Mouse (Mus musculus) cortical plate, adult 2 months (tissue): Measurements from ENCODE around the gene Htr1f. TPM values are rescaled to one million over a fixed set of nuclear protein-coding genes. Genes with fewer than 3 reads are reported as not detected.
A peak's percentile ranks its signal among the peaks of the same experiment; 100 is the strongest.
"Not testable (repeated sequence)": the region's sequence is repeated elsewhere in the genome, so short reads cannot be mapped to it uniquely, and the experiment has no call there.

Experiments used
- H3K27ac ChIP-seq: fragments of 200-500 bp; 2 replicates; pipeline ENCODE4 v1.5.1; 2012; ENCODE audit warnings: low read length, control low read depth, inconsistent platforms; ENCODE audit not compliant: insufficient read depth
- H3K4me1 ChIP-seq: fragments of 200-500 bp; 2 replicates; pipeline ENCODE4 v1.6.1; 2011; ENCODE audit warnings: low read length; ENCODE audit not compliant: control insufficient read depth, insufficient read depth
- H3K4me3 ChIP-seq: fragments of 200-500 bp; 2 replicates; pipeline ENCODE4 v1.5.1; 2011; ENCODE audit warnings: mild to moderate bottlenecking, low read length, control low read depth; ENCODE audit not compliant: insufficient read depth
- CTCF ChIP-seq: fragments of 200-500 bp; IDR thresholded peaks from 2 replicates; pipeline ENCODE4 v1.5.1; 2011; ENCODE audit warnings: mild to moderate bottlenecking, control low read depth, low read length; ENCODE audit not compliant: insufficient read depth; ENCODE audit errors: extremely low read depth
- POLR2A ChIP-seq: fragments of 200-500 bp; IDR thresholded peaks from 2 replicates; pipeline ENCODE4 v1.6.1; 2011; ENCODE audit warnings: mild to moderate bottlenecking, low read length, control low read depth; ENCODE audit not compliant: insufficient read depth; ENCODE audit errors: extremely low read depth
- polyA plus RNA-seq: library from polyadenylated mRNA; depleted of rRNA; stranded (reverse); fragments of >200 nt; gene quantifications from 2 replicates; pipeline ENCODE4 v1.2.3, GENCODE M21; 2012; rRNA removed

Htr1f gene
- polyA plus RNA-seq: 1.6 and 2.0 TPM in 2 replicates

- peak within 1 kb of the TSS; percentile 70 for H3K4me3 ChIP-seq
- H3K27ac ChIP-seq: peak within 1 kb of the TSS; percentile 59
- no peaks in the 10 kb centered on the region; the same call in 1 of the 2 replicates for H3K4me1 ChIP-seq
- TF ChIP-seq CTCF (no peak), POLR2A (no peak)
Observed at GRCm38 (mm10) chr16:65105184-65105931, at the start of gene Htr1f. Gene Htr1f (minus strand): TSS chr16:65105854.

- Histone ChIP-seq H3K27ac (no peak overlapping the region), H3K4me3 (no peak overlapping the region), H3K4me1 (no peaks in the 10 kb centered on the region)
- TF ChIP-seq POLR2A (no peak), CTCF (no peak)
Observed at GRCm38 (mm10) chr16:65139771-65140170, 34.1 kb upstream of the Htr1f start.

GRCm38 (mm10) chr16:65129391-65129790 is 23.7 kb upstream of the Htr1f start:
- H3K4me3 ChIP-seq: no peak overlapping the region
- no peak for TF ChIP-seq POLR2A
- no peak for TF ChIP-seq CTCF

GRCm38 (mm10) chr16:65127846-65128245 is 22.2 kb upstream of the Htr1f start:
- Histone ChIP-seq H3K27ac (no peak overlapping the region), H3K4me1 (no peaks in the 10 kb centered on the region), H3K4me3 (no peak overlapping the region)
- TF ChIP-seq CTCF: no peak
- TF ChIP-seq POLR2A: no peak

More at GRCm38 (mm10) chr16:65129391-65129790, 23.7 kb upstream of the Htr1f start:
- Histone ChIP-seq H3K27ac (no peak overlapping the region), H3K4me1 (no peaks in the 10 kb centered on the region)

- no peaks in the 10 kb centered on the region for H3K4me1 ChIP-seq
- TF ChIP-seq POLR2A: no peak
- no peak for TF ChIP-seq CTCF
- H3K4me3 ChIP-seq: no peak overlapping the region
- H3K27ac ChIP-seq: no peak overlapping the region
Observed at GRCm38 (mm10) chr16:65112221-65112620, 6.6 kb upstream of the Htr1f start.

DNA sequence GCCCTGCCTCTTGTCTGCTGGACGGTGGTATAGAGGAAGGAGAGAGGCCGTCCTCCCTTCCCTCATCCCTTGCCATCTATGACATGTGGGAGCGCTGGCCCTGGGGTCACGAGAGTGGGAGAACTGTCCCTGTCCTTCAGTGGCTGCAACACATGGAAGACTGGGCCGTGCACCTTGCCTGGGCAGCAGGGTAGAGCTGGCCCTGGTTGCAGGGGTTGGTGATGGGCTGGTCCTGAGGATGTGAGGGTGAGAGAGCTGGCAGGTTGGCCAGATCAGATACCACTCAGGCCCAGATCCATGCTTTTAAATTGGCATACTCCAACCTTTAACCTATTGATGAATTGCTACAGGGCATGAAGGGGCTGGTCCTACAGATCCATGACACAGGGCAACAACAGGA is 12.1 kb downstream of the Htr1f start:
- Histone ChIP-seq H3K4me1 (0 out of 2 replicates have a peak, but pooled peaks cover 4% of the 10 kb centered on the region), H3K27ac (no peak overlapping the region), H3K4me3 (no peak overlapping the region)
- TF ChIP-seq CTCF: no peak
- TF ChIP-seq POLR2A: no peak

GRCm38 (mm10) chr16:65083475-65083874 is 22.2 kb downstream of the Htr1f start:
- no peak for TF ChIP-seq CTCF
- no peak for TF ChIP-seq POLR2A
- no peaks in the 10 kb centered on the region for H3K4me1 ChIP-seq
- no peak overlapping the region for H3K4me3 ChIP-seq
- no peak overlapping the region for H3K27ac ChIP-seq

- H3K4me1 ChIP-seq: no peaks in the 10 kb centered on the region
- H3K4me3 ChIP-seq: no peak overlapping the region
- TF ChIP-seq CTCF (no peak), POLR2A (no peak)
- H3K27ac ChIP-seq: no peak overlapping the region
Observed at GRCm38 (mm10) chr16:65069867-65070266, 35.8 kb downstream of the Htr1f start.

DNA sequence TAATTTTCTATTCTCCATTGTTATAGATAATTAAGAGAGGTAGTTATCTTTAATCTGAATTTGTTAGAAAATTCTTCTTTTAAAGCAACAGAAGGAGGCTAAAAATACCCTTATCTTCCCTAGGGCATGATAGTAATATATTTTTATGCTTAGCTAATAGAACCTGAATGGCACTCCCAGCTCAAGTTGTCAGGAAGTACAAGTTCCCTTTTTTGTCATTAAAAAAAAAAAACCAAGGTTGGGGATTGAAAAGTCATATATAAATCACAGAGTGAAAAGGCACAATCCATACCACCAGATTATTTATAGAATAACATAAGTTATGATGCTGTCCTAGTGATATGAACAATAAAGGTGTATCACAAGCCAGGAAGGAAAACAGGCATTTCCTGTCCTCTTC is 39.4 kb downstream of the Htr1f start:
- no peak overlapping the region for H3K27ac ChIP-seq
- TF ChIP-seq POLR2A (no peak), CTCF (no peak)
- no peak overlapping the region for H3K4me3 ChIP-seq
- no peaks in the 10 kb centered on the region for H3K4me1 ChIP-seq

DNA sequence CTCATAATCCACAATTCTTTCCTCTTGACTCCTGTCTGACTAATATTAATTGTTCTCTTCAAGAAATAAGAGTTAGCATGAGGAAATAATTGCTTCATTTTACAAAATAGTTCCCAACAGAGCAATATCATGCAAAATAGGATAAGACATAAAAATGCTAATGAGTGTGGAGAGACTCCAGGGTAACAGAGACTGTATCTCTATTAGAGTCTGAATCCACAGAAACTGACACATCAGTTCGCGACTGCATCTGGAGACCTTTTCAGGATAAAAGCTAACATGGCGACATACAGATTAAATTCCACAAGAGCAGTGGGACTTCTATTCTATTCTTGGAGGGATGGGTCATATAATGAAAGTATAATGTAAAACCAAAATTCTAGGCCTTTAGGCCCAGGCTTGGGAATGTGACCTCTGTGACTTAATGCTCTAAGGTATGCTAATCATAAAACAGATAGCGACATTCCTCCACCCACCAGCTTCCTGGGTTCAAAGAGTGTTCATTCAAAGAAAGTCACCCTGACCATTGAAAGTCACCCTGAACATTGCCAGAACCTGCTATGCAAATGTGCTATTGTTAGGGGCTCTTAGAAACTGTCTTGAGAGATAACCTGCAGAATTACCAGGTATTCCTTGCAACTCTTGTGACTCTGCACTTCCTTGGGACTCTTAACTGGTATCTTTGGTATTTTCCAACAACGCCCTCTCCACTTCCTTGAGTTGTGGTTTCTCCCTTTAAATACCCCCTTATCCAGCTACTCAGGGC is 67.8 kb downstream of the Htr1f start:
- H3K27ac ChIP-seq, H3K4me3 ChIP-seq, H3K4me1 ChIP-seq: not testable (repeated sequence)
